Mouse (Mus musculus) olfactory bulb, adult 2 months (tissue): ENCODE data around the gene Lrrc3c. TPM values are rescaled to one million over a fixed set of nuclear protein-coding genes. Genes with fewer than 3 reads are reported as not detected.

Experiments used
- H3K27ac ChIP-seq: fragments of 200-500 bp; 2 replicates; pipeline ENCODE4 v1.5.1; 2012; ENCODE audit warnings: low read depth, low read length; ENCODE audit not compliant: insufficient read depth
- H3K4me1 ChIP-seq: fragments of 200-500 bp; 2 replicates; pipeline ENCODE4 v1.6.1; 2012; ENCODE audit warnings: low read length; ENCODE audit not compliant: control insufficient read depth, insufficient read depth
- H3K4me3 ChIP-seq: fragments of 200-500 bp; 2 replicates; pipeline ENCODE4 v1.5.1; 2012; ENCODE audit warnings: mild to moderate bottlenecking, low read depth, low read length, moderate library complexity; ENCODE audit not compliant: insufficient read depth
- CTCF ChIP-seq: fragments of 200-500 bp; IDR thresholded peaks from 2 replicates; pipeline ENCODE4 v1.5.1; 2012; ENCODE audit warnings: low read depth, mild to moderate bottlenecking, low read length, moderate library complexity; ENCODE audit not compliant: insufficient read depth
- POLR2A ChIP-seq: fragments of 200-500 bp; IDR thresholded peaks from 2 replicates; pipeline ENCODE4 v1.6.1; 2012; ENCODE audit warnings: mild to moderate bottlenecking, low read depth, low read length, moderate library complexity; ENCODE audit not compliant: insufficient read depth
- WGBS: fragments of 180-500 bp; shearing (Covaris S2); methylation state at CpG from one replicate; pipeline ENCODE4 v1.1.7; 2018; 5-methylcytosine and 5-hydroxymethylcytosine counted together
- polyA plus RNA-seq: library from polyadenylated mRNA; stranded (reverse); fragments of >200 nt; gene quantifications from 2 replicates; pipeline ENCODE4 v1.2.4, GENCODE M21; 2012; ENCODE audit warnings: low replicate concordance; ENCODE audit not compliant: missing spikeins, insufficient read depth, insufficient read length

The Lrrc3c gene
- polyA plus RNA-seq, 1 experiment = not detected

GRCm38 (mm10) chr11:98568326-98568725 lies 29.8 kb upstream of the Lrrc3c start:
- H3K27ac ChIP-seq = no peak overlapping the region
- H3K4me1 ChIP-seq = no peaks in the 10 kb centered on the region
- WGBS = 85% methylated on average over 8 of the region's 8 CpGs
- H3K4me3 ChIP-seq = no peak overlapping the region
- TF ChIP-seq CTCF = no peak
- TF ChIP-seq POLR2A = no peak

- Histone ChIP-seq H3K4me3 (no peak overlapping the region), H3K4me1 (no peaks in the 10 kb centered on the region), H3K27ac (no peak overlapping the region)
- TF ChIP-seq POLR2A (no peak), CTCF (no peak)
- 86% methylated on average over 6 of the region's 6 CpGs for WGBS
These were observed 28.6 kb upstream of the Lrrc3c start for GRCm38 (mm10) chr11:98569461-98569860.

GRCm38 (mm10) chr11:98577776-98578175 lies 20.3 kb upstream of the Lrrc3c start:
- TF ChIP-seq POLR2A (no peak), CTCF (no peak)
- H3K4me3 ChIP-seq = no peak overlapping the region
- WGBS = 62% methylated on average over 5 of the region's 5 CpGs

GRCm38 (mm10) chr11:98580301-98581121 lies 17.6 kb upstream of the Lrrc3c start:
- TF ChIP-seq POLR2A (no peak), CTCF (no peak)
- WGBS = 71% methylated on average over 16 of the region's 16 CpGs
- Histone ChIP-seq H3K27ac (no peak overlapping the region), H3K4me3 (no peak overlapping the region), H3K4me1 (peaks cover 10% of the 10 kb centered on the region)

More at GRCm38 (mm10) chr11:98577776-98578175, 20.3 kb upstream of the Lrrc3c start:
- H3K4me1 ChIP-seq = no peaks in the 10 kb centered on the region
- H3K27ac ChIP-seq = no peak overlapping the region

GRCm38 (mm10) chr11:98581286-98582029 lies 16.6 kb upstream of the Lrrc3c start:
- no peak overlapping the region for H3K4me3 ChIP-seq
- whole genome bisulfite sequencing = 63% methylated on average over 17 of the region's 17 CpGs
- no peak overlapping the region for H3K27ac ChIP-seq
- H3K4me1 ChIP-seq = peaks cover 14% of the 10 kb centered on the region
- TF ChIP-seq POLR2A (no peak), CTCF (no peak)

- Histone ChIP-seq H3K27ac (no peak overlapping the region), H3K4me1 (peaks cover 14% of the 10 kb centered on the region), H3K4me3 (no peak overlapping the region)
- WGBS = 81% methylated on average over 8 of the region's 8 CpGs
- no peak for TF ChIP-seq CTCF
These were observed 16.1 kb upstream of the Lrrc3c start for GRCm38 (mm10) chr11:98582030-98582388.

GRCm38 (mm10) chr11:98582551-98583264 lies 15.4 kb upstream of the Lrrc3c start:
- TF ChIP-seq POLR2A (no peak), CTCF (no peak)
- WGBS = 89% methylated on average over 12 of the region's 12 CpGs
- H3K4me1 ChIP-seq = peaks cover 17% of the 10 kb centered on the region
- H3K27ac ChIP-seq = no peak overlapping the region
- no peak overlapping the region for H3K4me3 ChIP-seq

GRCm38 (mm10) chr11:98583265-98583552 lies 14.9 kb upstream of the Lrrc3c start:
- Histone ChIP-seq H3K27ac (no peak overlapping the region), H3K4me3 (no peak overlapping the region), H3K4me1 (peaks cover 19% of the 10 kb centered on the region)
- TF ChIP-seq CTCF (no peak), POLR2A (no peak)
- 88% methylated on average over 3 of the region's 3 CpGs for WGBS

- Histone ChIP-seq H3K27ac (no peak overlapping the region), H3K4me3 (no peak overlapping the region), H3K4me1 (peaks cover 22% of the 10 kb centered on the region)
- TF ChIP-seq POLR2A (no peak), CTCF (no peak)
- WGBS = 48% methylated on average over 3 of the region's 3 CpGs
These were observed 14.5 kb upstream of the Lrrc3c start for GRCm38 (mm10) chr11:98583571-98583970.
